Mouse (Mus musculus) layer of hippocampus, postnatal 36 days (tissue): Measurements from ENCODE around the gene Olfr1274-ps. TPM values are rescaled to one million over a fixed set of nuclear protein-coding genes. Genes with fewer than 3 reads are reported as not detected.
"Not testable (repeated sequence)": the region's sequence is repeated elsewhere in the genome, so short reads cannot be mapped to it uniquely, and the experiment has no call there.

Experiments used
- DNase-seq, 2 experiments: peaks; one replicate each; pipeline ENCODE4 v3.0.0; 2022
- total RNA-seq, 2 experiments: library from RNA; stranded (reverse); gene quantifications; 2 replicates each; pipeline ENCODE4 v1.2.3; 2021

The Olfr1274-ps gene
- total RNA-seq: not detected

- DNase-seq: not testable (repeated sequence)
These were observed at the start of gene Olfr1274-ps for GRCm38 (mm10) chr2:90398633-90399107. Gene Olfr1274-ps (plus strand): TSS chr2:90398683.

GRCm38 (mm10) chr2:90351047-90351446, 47.4 kb upstream of the Olfr1274-ps start:
- DNase-seq: not testable (repeated sequence)

GRCm38 (mm10) chr2:90351540-90351939, 46.9 kb upstream of the Olfr1274-ps start:
- DNase-seq: not testable (repeated sequence)

- DNase-seq: not testable (repeated sequence)
These were observed 39.3 kb upstream of the Olfr1274-ps start for GRCm38 (mm10) chr2:90359229-90359628.

- not testable (repeated sequence) for DNase-seq
These were observed 38.3 kb upstream of the Olfr1274-ps start for GRCm38 (mm10) chr2:90360199-90360598.

- DNase-seq: not testable (repeated sequence)
These were observed 15.8 kb downstream of the Olfr1274-ps start for GRCm38 (mm10) chr2:90414110-90414821.

- DNase-seq: not testable (repeated sequence)
These were observed 23.8 kb downstream of the Olfr1274-ps start for GRCm38 (mm10) chr2:90422282-90422681.

- not testable (repeated sequence) for DNase-seq
These were observed 26.5 kb downstream of the Olfr1274-ps start for GRCm38 (mm10) chr2:90424937-90425336.

GRCm38 (mm10) chr2:90428988-90429717, 30.7 kb downstream of the Olfr1274-ps start:
- DNase-seq: not testable (repeated sequence)

GRCm38 (mm10) chr2:90429782-90430181, 31.3 kb downstream of the Olfr1274-ps start:
- DNase-seq: not testable (repeated sequence)

GRCm38 (mm10) chr2:90437453-90437852, 39.0 kb downstream of the Olfr1274-ps start:
- DNase-seq: not testable (repeated sequence)

- not testable (repeated sequence) for DNase-seq
These were observed 41.7 kb downstream of the Olfr1274-ps start for GRCm38 (mm10) chr2:90440169-90440568.

GRCm38 (mm10) chr2:90441811-90442210, 43.3 kb downstream of the Olfr1274-ps start:
- DNase-seq: not testable (repeated sequence)

GRCm38 (mm10) chr2:90443811-90444210, 45.3 kb downstream of the Olfr1274-ps start:
- no peak for DNase-seq

- no peak for DNase-seq
These were observed 50.7 kb downstream of the Olfr1274-ps start for GRCm38 (mm10) chr2:90448967-90449740.

GRCm38 (mm10) chr2:90452380-90452779, 53.9 kb downstream of the Olfr1274-ps start:
- DNase-seq: no peak

Other genes with a start within 250 kb of the Olfr1274-ps start
- not detected for gene Olfr1270, start 245.6 kb upstream of the Olfr1274-ps start, total RNA-seq
- gene Olfr1506, start 174.2 kb upstream of the Olfr1274-ps start, total RNA-seq: under 1 TPM in 1 of 2 experiments, not detected in 1; 0.22 TPM
- gene Olfr142, start 141.1 kb upstream of the Olfr1274-ps start, total RNA-seq: not detected
- gene Olfr1271, start 127.7 kb upstream of the Olfr1274-ps start, total RNA-seq: not detected
- not detected for gene Olfr1272, start 105.8 kb upstream of the Olfr1274-ps start, total RNA-seq
- not detected for gene Gm13769, start 76.5 kb upstream of the Olfr1274-ps start, total RNA-seq
- 100 to 1,000 TPM; 114 to 131 TPM for gene Ptprj, start 182.0 kb downstream of the Olfr1274-ps start, total RNA-seq